Mouse (Mus musculus) limb, embryonic 11.5 days (tissue): ENCODE results near the gene Dync1i2. TPM values are rescaled to one million over a fixed set of nuclear protein-coding genes. Genes with fewer than 3 reads are reported as not detected.

Source experiments
- ATAC-seq: fragments of 200-750 bp; cut with Nextera tagmentation; 2 replicates; pipeline ENCODE4 v1.8.0; 2017; ENCODE audit warnings: low read depth; ENCODE audit not compliant: insufficient number of reproducible peaks, low FRiP score, low TSS enrichment
- DNase-seq: peaks from one replicate; pipeline ENCODE4 v3.0.0-alpha.2; 2015; ENCODE audit warnings: low spot score
- H3K27ac ChIP-seq: fragments of 300-500 bp; sonication (generic); replicated peaks from 2 replicates; pipeline ENCODE4 v1.5.1; 2014; ENCODE audit warnings: low read depth, mild to moderate bottlenecking, low read length
- H3K27me3 ChIP-seq: fragments of 300-500 bp; sonication (generic); 2 replicates; pipeline ENCODE4 v1.6.1; 2014; ENCODE audit warnings: mild to moderate bottlenecking, low read length, mixed read lengths; ENCODE audit not compliant: control insufficient read depth, insufficient read depth
- H3K36me3 ChIP-seq: fragments of 300-500 bp; sonication (generic); 2 replicates; pipeline ENCODE4 v1.6.1; 2014; ENCODE audit warnings: mild to moderate bottlenecking, low read length, moderate library complexity, mixed read lengths; ENCODE audit not compliant: control insufficient read depth, insufficient read depth
- H3K4me1 ChIP-seq: fragments of 300-500 bp; sonication (generic); 2 replicates; pipeline ENCODE4 v1.6.1; 2014; ENCODE audit warnings: low read length, mixed read lengths; ENCODE audit not compliant: control insufficient read depth, insufficient read depth
- H3K4me2 ChIP-seq: fragments of 300-500 bp; sonication (generic); 2 replicates; pipeline ENCODE4 v1.6.1; 2014; ENCODE audit warnings: low read depth, mild to moderate bottlenecking, moderate library complexity; ENCODE audit not compliant: severe bottlenecking
- H3K4me3 ChIP-seq: fragments of 300-500 bp; sonication (generic); 2 replicates; pipeline ENCODE4 v1.5.1; 2014; ENCODE audit warnings: low read depth, low read length
- H3K9ac ChIP-seq: fragments of 300-500 bp; sonication (generic); 2 replicates; pipeline ENCODE4 v1.6.1; 2014; ENCODE audit warnings: mild to moderate bottlenecking, low read length
- H3K9me3 ChIP-seq: fragments of 300-500 bp; sonication (generic); 2 replicates; pipeline ENCODE4 v1.6.1; 2016; ENCODE audit warnings: low read length; ENCODE audit not compliant: control insufficient read depth
- WGBS: fragments of 180-500 bp; shearing (Covaris S2); extraction: QIAGEN DNeasy Blood & Tissue Kit; methylation state at CpG from one replicate; pipeline ENCODE4 v1.1.7; 2014; 5-methylcytosine and 5-hydroxymethylcytosine counted together
- polyA plus RNA-seq: library from polyadenylated mRNA; unstranded; fragments of >200 nt; fragmentation: Nextera tagmentation; extraction: Ambion mirVana; gene quantifications from 2 replicates; pipeline ENCODE4 v1.2.1, GENCODE M21; 2014

Gene Dync1i2
- polyA plus RNA-seq, 1 experiment from 2014 or later, result 128 TPM

- no peak overlapping the region for H3K27ac ChIP-seq
- no peaks in the 10 kb centered on the region for H3K9me3 ChIP-seq
- H3K27me3 ChIP-seq, result no peaks in the 10 kb centered on the region
- H3K4me3 ChIP-seq, result no peak overlapping the region
- no peak overlapping the region for H3K4me2 ChIP-seq
- no peaks in the 10 kb centered on the region for H3K36me3 ChIP-seq
- 40% methylated on average over 5 of the region's 5 CpGs for WGBS
- ATAC-seq, result no peak
- no peaks in the 10 kb centered on the region; the same call in 1 of the 2 replicates for H3K4me1 ChIP-seq
- no peak overlapping the region for H3K9ac ChIP-seq
- DNase-seq, result no peak
Observed at GRCm38 (mm10) chr2:71291566-71291965, 80.1 kb downstream of the Dync1i2 start.

GRCm38 (mm10) chr2:71293983-71294382 lies 82.5 kb downstream of the Dync1i2 start:
- Histone ChIP-seq H3K4me3 (no peak overlapping the region), H3K4me1 (no peaks in the 10 kb centered on the region; the same call in 1 of the 2 replicates), H3K4me2 (no peak overlapping the region), H3K27ac (no peak overlapping the region), H3K9me3 (no peaks in the 10 kb centered on the region), H3K9ac (no peak overlapping the region), H3K36me3 (no peaks in the 10 kb centered on the region), H3K27me3 (no peaks in the 10 kb centered on the region)
- ATAC-seq, result no peak
- 85% methylated on average over 3 of the region's 3 CpGs for WGBS
- no peak for DNase-seq

- no peaks in the 10 kb centered on the region; the same call in 1 of the 2 replicates for H3K4me1 ChIP-seq
- H3K36me3 ChIP-seq, result no peaks in the 10 kb centered on the region
- H3K27ac ChIP-seq, result no peak overlapping the region
- WGBS, result 60% methylated on average over 7 of the region's 7 CpGs
- H3K9ac ChIP-seq, result no peak overlapping the region
- no peak overlapping the region for H3K4me3 ChIP-seq
- no peaks in the 10 kb centered on the region for H3K9me3 ChIP-seq
- DNase-seq (no peak), ATAC-seq (no peak)
- no peaks in the 10 kb centered on the region for H3K27me3 ChIP-seq
- no peak overlapping the region for H3K4me2 ChIP-seq
Observed at GRCm38 (mm10) chr2:71294489-71294888, 83.0 kb downstream of the Dync1i2 start.

- Histone ChIP-seq H3K9me3 (no peaks in the 10 kb centered on the region), H3K36me3 (no peaks in the 10 kb centered on the region), H3K4me1 (no peaks in the 10 kb centered on the region), H3K27me3 (no peaks in the 10 kb centered on the region), H3K4me2 (no peak overlapping the region), H3K9ac (no peak overlapping the region), H3K27ac (no peak overlapping the region), H3K4me3 (no peak overlapping the region)
- WGBS, result 83% methylated on average over 12 of the region's 12 CpGs
- DNase-seq (no peak), ATAC-seq (no peak)
Observed at GRCm38 (mm10) chr2:71295844-71296243, 84.3 kb downstream of the Dync1i2 start.

GRCm38 (mm10) chr2:71297501-71297900 lies 86.0 kb downstream of the Dync1i2 start:
- ATAC-seq, result no peak
- H3K27ac ChIP-seq, result no peak overlapping the region
- H3K27me3 ChIP-seq, result no peaks in the 10 kb centered on the region
- H3K36me3 ChIP-seq, result no peaks in the 10 kb centered on the region
- H3K4me3 ChIP-seq, result no peak overlapping the region
- no peak for DNase-seq
- H3K9me3 ChIP-seq, result no peaks in the 10 kb centered on the region
- H3K4me1 ChIP-seq, result no peaks in the 10 kb centered on the region
- H3K4me2 ChIP-seq, result no peak overlapping the region
- no peak overlapping the region for H3K9ac ChIP-seq
- 87% methylated on average over 1 of the region's 1 CpGs for WGBS

GRCm38 (mm10) chr2:71298729-71299128 lies 87.2 kb downstream of the Dync1i2 start:
- Histone ChIP-seq H3K4me3 (no peak overlapping the region), H3K36me3 (no peaks in the 10 kb centered on the region), H3K9me3 (no peaks in the 10 kb centered on the region), H3K27ac (no peak overlapping the region), H3K27me3 (no peaks in the 10 kb centered on the region), H3K4me2 (no peak overlapping the region), H3K4me1 (no peaks in the 10 kb centered on the region), H3K9ac (no peak overlapping the region)
- DNase-seq, result no peak
- ATAC-seq, result no peak
- 91% methylated on average over 1 of the region's 1 CpGs for WGBS

GRCm38 (mm10) chr2:71302156-71302663 lies 90.7 kb downstream of the Dync1i2 start:
- Histone ChIP-seq H3K9me3 (no peaks in the 10 kb centered on the region), H3K9ac (no peak overlapping the region), H3K4me2 (no peak overlapping the region), H3K27me3 (no peaks in the 10 kb centered on the region), H3K27ac (no peak overlapping the region), H3K36me3 (no peaks in the 10 kb centered on the region), H3K4me1 (peaks cover 2% of the 10 kb centered on the region; the same call in 1 of the 2 replicates), H3K4me3 (no peak overlapping the region)
- ATAC-seq (no peak), DNase-seq (no peak)
- 80% methylated on average over 3 of the region's 3 CpGs for WGBS

- DNase-seq (no peak), ATAC-seq (no peak)
- H3K27me3 ChIP-seq, result no peaks in the 10 kb centered on the region
- H3K9ac ChIP-seq, result no peak overlapping the region
- no peaks in the 10 kb centered on the region for H3K9me3 ChIP-seq
- no peak overlapping the region for H3K4me2 ChIP-seq
- no peaks in the 10 kb centered on the region for H3K36me3 ChIP-seq
- peaks cover 2% of the 10 kb centered on the region; the same call in 1 of the 2 replicates for H3K4me1 ChIP-seq
- H3K27ac ChIP-seq, result no peak overlapping the region
- H3K4me3 ChIP-seq, result no peak overlapping the region
Observed at GRCm38 (mm10) chr2:71303221-71303620, 91.7 kb downstream of the Dync1i2 start.

GRCm38 (mm10) chr2:71304821-71305220 lies 93.3 kb downstream of the Dync1i2 start:
- peaks cover 2% of the 10 kb centered on the region; the same call in 1 of the 2 replicates for H3K4me1 ChIP-seq
- H3K9ac ChIP-seq, result no peak overlapping the region
- WGBS, result 48% methylated on average over 3 of the region's 3 CpGs
- no peak overlapping the region for H3K4me2 ChIP-seq
- H3K4me3 ChIP-seq, result no peak overlapping the region
- DNase-seq (no peak), ATAC-seq (no peak; the same call in 1 of the 2 replicates)
- H3K36me3 ChIP-seq, result no peaks in the 10 kb centered on the region
- H3K27me3 ChIP-seq, result no peaks in the 10 kb centered on the region
- no peak overlapping the region for H3K27ac ChIP-seq
- no peaks in the 10 kb centered on the region for H3K9me3 ChIP-seq
